Mouse (Mus musculus) ES-E14 (cell line): Measurements from ENCODE around the gene Arhgap40. TPM values are rescaled to one million over a fixed set of nuclear protein-coding genes. Genes with fewer than 3 reads are reported as not detected.

Experiments
- DNase-seq: peaks from one replicate; pipeline ENCODE4 v3.0.0-alpha.2; 2013; ENCODE audit warnings: low read depth, low spot score
- H3K27ac ChIP-seq: 2 replicates; pipeline ENCODE4 v1.5.1; 2012; ENCODE audit warnings: low read depth, mild to moderate bottlenecking, low read length, moderate library complexity, mixed read lengths; ENCODE audit not compliant: poor library complexity, insufficient read depth, severe bottlenecking
- H3K36me3 ChIP-seq: 2 replicates; pipeline ENCODE4 v1.6.1; 2012; ENCODE audit warnings: mild to moderate bottlenecking, low read length, moderate library complexity, mixed read lengths; ENCODE audit not compliant: control insufficient read depth, poor library complexity, insufficient read depth, severe bottlenecking
- H3K4me1 ChIP-seq, 2 experiments: fragments of 150-350 bp in 1 of 2; sonication (generic) in 1 of 2; 2 replicates each; pipeline ENCODE4 v1.6.1; 2012; ENCODE audit warnings: low read length in 2 of 2, mild to moderate bottlenecking in 1 of 2, mixed read lengths in 1 of 2; ENCODE audit not compliant: control insufficient read depth in 2 of 2, insufficient read depth in 2 of 2, poor library complexity in 1 of 2
- H3K4me3 ChIP-seq, 2 experiments: fragments of 150-350 bp in 1 of 2; sonication (generic) in 1 of 2; 2 replicates each; pipeline ENCODE4 v1.5.1; 2012; ENCODE audit warnings: low read length in 2 of 2, low read depth in 1 of 2, mild to moderate bottlenecking in 1 of 2, mixed read lengths in 1 of 2; ENCODE audit not compliant: insufficient read depth in 1 of 2, poor library complexity in 1 of 2, severe bottlenecking in 1 of 2
- H3K9ac ChIP-seq: 2 replicates; pipeline ENCODE4 v1.6.1; 2012; ENCODE audit warnings: low read depth, mild to moderate bottlenecking, low read length, mixed read lengths; ENCODE audit not compliant: poor library complexity, insufficient read depth, severe bottlenecking
- H3K9me3 ChIP-seq: fragments of 150-350 bp; sonication (generic); 2 replicates; pipeline ENCODE4 v1.6.1; 2012; ENCODE audit warnings: low read depth, mild to moderate bottlenecking, low read length; ENCODE audit not compliant: control insufficient read depth, insufficient read depth
- CHD2 ChIP-seq: IDR thresholded peaks from 2 replicates; pipeline ENCODE4 v1.6.1; 2014; ENCODE audit warnings: mild to moderate bottlenecking, low read depth, low read length, inconsistent platforms
- HCFC1 ChIP-seq: IDR thresholded peaks from 2 replicates; pipeline ENCODE4 v1.6.1; 2012; ENCODE audit warnings: low read length, inconsistent platforms, borderline replicate concordance; ENCODE audit not compliant: insufficient read depth
- MAFK ChIP-seq: IDR thresholded peaks from 2 replicates; pipeline ENCODE4 v1.6.1; 2014; ENCODE audit warnings: mild to moderate bottlenecking, low read depth, low read length, inconsistent platforms; ENCODE audit not compliant: insufficient read depth
- ZC3H11A ChIP-seq: IDR thresholded peaks from 2 replicates; pipeline ENCODE4 v1.6.1; 2012; ENCODE audit warnings: low read depth, mild to moderate bottlenecking, inconsistent platforms, low read length, borderline replicate concordance
- ZNF384 ChIP-seq: IDR thresholded peaks from 2 replicates; pipeline ENCODE4 v1.6.1; 2012; ENCODE audit warnings: low read depth, low read length, inconsistent platforms
- in situ Hi-C, 2 experiments: fragments of 600-800 bp; cut with MboI; formaldehyde crosslinking; loops; one replicate each; pipeline ENCODE4 v1.15.1; 2025; ENCODE audit warnings: low sequenced_read_pairs in 2 of 2, inconsistent platforms in 1 of 2; ENCODE audit not compliant: unreplicated experiment in 2 of 2
- total RNA-seq: library from RNA; depleted of rRNA; stranded (reverse); fragments of 300-350 nt; gene quantifications from 2 replicates; pipeline ENCODE4 v1.2.3, GENCODE M21; 2012

Arhgap40 gene
- total RNA-seq, 1 experiment, result 0.89 TPM

DNA sequence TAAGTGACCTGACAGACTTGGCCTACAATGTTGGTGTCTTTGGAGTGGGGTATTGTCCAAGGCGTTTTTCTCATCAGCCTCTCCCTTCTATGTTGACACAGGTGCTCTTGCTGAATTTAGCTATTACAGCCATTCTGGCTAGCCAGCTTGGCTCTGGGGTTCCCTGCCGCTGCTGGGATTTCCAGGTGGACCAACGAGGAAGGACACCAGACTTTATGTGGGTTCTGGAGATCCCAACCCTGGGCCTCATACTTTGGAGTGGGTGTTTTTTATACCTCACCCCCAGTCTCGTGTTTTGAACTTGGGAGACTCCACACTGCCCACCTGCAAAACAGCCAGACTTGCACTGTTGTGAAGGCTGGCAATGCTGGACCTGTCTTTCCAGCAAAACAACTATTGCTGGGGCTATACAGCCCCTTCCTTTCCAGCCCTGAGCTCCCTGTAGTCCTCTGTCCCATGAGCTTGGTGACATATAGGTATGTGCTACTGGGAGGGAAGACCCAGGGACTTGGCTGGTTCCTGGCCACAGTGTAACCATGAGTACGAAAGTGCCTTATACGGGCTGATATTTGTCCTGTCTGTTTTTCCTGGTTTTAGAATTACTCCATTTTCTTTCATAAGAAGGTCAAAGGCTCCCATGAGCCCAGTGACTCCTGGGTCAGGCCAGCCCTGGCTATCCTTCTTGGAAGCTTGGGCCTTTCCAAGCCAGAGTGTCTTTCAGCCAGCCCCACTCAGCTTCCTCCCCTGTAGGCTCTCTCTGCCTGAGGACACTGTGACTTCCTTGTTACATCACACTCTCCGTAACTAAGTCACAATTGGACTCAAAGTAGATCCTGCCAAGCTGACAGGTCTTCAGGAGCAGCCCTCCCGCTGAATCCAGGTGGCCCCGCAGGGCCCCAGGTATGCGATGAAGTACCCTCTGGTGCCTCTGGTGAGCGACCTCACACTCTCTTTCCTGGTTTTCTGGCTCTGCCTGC is 10.5 kb upstream of the Arhgap40 start, which contains the start of gene Adig:
Gene Adig, plus strand, starts transcription at position 777 of the 977 bp plus-strand sequence.
- no peak within 1 kb of the TSS for H3K4me3 ChIP-seq
- H3K36me3 ChIP-seq, result peaks cover 9% of the 10 kb centered on the region; the same call in 1 of the 2 replicates
- no peak for DNase-seq
- H3K4me1 ChIP-seq, result no peaks in the 10 kb centered on the region
- no peak within 1 kb of the TSS for H3K9ac ChIP-seq
- in situ Hi-C loops, result no loop called here
- H3K27ac ChIP-seq, result no peak within 1 kb of the TSS
- H3K9me3 ChIP-seq, result no peaks in the 10 kb centered on the region
- TF ChIP-seq ZC3H11A, result no peak
- TF ChIP-seq ZNF384, result no peak
- TF ChIP-seq CHD2, result no peak
- no peak for TF ChIP-seq HCFC1
- no peak for TF ChIP-seq MAFK

DNA sequence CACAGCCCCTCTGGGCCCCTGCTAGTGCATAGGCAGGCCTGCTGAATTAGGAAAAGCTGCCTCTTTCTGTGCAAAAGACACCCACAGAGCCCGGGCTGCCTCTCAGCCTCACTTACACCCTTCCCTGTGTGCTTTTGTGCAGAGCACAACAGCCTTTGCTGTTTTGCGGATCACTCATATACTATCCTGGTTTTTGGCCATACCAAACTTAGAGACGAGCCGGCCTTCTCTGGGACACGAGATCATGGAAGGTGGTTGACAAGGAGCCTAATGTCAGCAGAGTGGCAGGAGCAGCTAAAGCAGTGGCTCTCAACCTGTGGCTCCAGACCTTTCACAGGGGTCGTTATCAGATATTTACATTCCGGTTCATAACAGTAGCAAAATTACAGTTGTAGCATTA is 9.4 kb upstream of the Arhgap40 start:
- H3K9ac ChIP-seq, result no peak overlapping the region
- H3K27ac ChIP-seq, result no peak overlapping the region
- no peaks in the 10 kb centered on the region for H3K4me1 ChIP-seq
- in situ Hi-C loops, result no loop called here
- no peaks in the 10 kb centered on the region for H3K9me3 ChIP-seq
- no peak for DNase-seq
- no peak overlapping the region for H3K4me3 ChIP-seq
- peaks cover 6% of the 10 kb centered on the region; the same call in 1 of the 2 replicates for H3K36me3 ChIP-seq
- TF ChIP-seq HCFC1 (no peak), ZC3H11A (no peak), CHD2 (no peak), MAFK (no peak), ZNF384 (no peak)

GRCm38 (mm10) chr2:158503671-158504070 is 8.9 kb upstream of the Arhgap40 start:
- DNase-seq, result no peak
- Histone ChIP-seq H3K4me3 (no peak overlapping the region), H3K9me3 (no peaks in the 10 kb centered on the region), H3K9ac (no peak overlapping the region), H3K27ac (no peak overlapping the region), H3K36me3 (peaks cover 6% of the 10 kb centered on the region; the same call in 1 of the 2 replicates), H3K4me1 (no peaks in the 10 kb centered on the region)
- TF ChIP-seq ZC3H11A, result no peak
- TF ChIP-seq ZNF384, result no peak
- TF ChIP-seq MAFK, result no peak
- no peak for TF ChIP-seq HCFC1
- no peak for TF ChIP-seq CHD2
- in situ Hi-C loops, result no loop called here

DNA sequence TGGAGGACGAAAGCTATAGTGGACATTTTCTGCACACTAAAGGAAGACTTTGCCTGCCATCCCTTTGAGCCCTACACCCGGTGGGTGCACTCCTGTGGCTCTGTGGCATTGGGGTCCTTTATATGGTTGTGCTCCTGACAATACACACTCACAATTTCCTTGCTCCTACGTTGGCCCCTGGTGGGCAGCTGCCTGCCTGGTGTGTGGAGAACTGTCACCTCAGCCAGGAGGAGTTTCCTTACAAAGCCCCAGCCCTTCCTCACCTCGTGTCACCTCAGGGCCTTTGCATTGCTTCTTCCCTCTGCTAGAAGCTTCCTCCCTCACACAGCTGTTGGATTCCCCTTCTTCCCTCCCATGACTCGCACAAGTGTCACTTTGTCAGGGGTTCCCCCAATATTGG is 6.1 kb upstream of the Arhgap40 start:
- Histone ChIP-seq H3K36me3 (no peaks in the 10 kb centered on the region), H3K9ac (no peak overlapping the region), H3K27ac (no peak overlapping the region), H3K4me3 (no peak overlapping the region), H3K4me1 (0 out of 4 replicates have a peak, but pooled peaks cover 0 to 4% of the 10 kb centered on the region in 2 experiments), H3K9me3 (no peaks in the 10 kb centered on the region)
- TF ChIP-seq ZNF384, result no peak
- no peak for TF ChIP-seq HCFC1
- TF ChIP-seq ZC3H11A, result no peak
- no peak for TF ChIP-seq CHD2
- no peak for TF ChIP-seq MAFK
- DNase-seq, result no peak
- in situ Hi-C loops, result no loop called here
